Mouse (Mus musculus): ENCODE measurements around the gene Ppp6r1. TPM values are rescaled to one million over a fixed set of nuclear protein-coding genes. Genes with fewer than 3 reads are reported as not detected.
"Not testable (repeated sequence)": the region's sequence is repeated elsewhere in the genome, so short reads cannot be mapped to it uniquely, and the experiment has no call there.

Gene Ppp6r1
- polyA plus RNA-seq, 1 experiment from 2014 or later, result 6.2 TPM

- Histone ChIP-seq H3K4me2 (no peak overlapping the region), H3K36me3 (no peaks in the 10 kb centered on the region), H3K4me3 (no peak overlapping the region), H3K9ac (no peak overlapping the region), H3K4me1 (replicated peaks) (no peaks in the 10 kb centered on the region), H3K9me3 (replicated peaks) (no peaks in the 10 kb centered on the region), H3K27ac (no peak overlapping the region), H3K27me3 (0 out of 2 replicates have a peak, but pooled peaks cover 4% of the 10 kb centered on the region)
- ATAC-seq (replicated peaks; ENCODE audit: insufficient number of reproducible peaks, insufficient read depth, low FRiP score, low read depth), result no peak
- 47% methylated on average over 8 of the region's 8 CpGs for WGBS
Measured at GRCm38 (mm10) chr7:4612386-4612785, 46.4 kb downstream of the Ppp6r1 start.

GRCm38 (mm10) chr7:4611921-4612341, 46.9 kb downstream of the Ppp6r1 start:
- Histone ChIP-seq H3K4me3 (no peak overlapping the region), H3K4me1 (replicated peaks) (no peaks in the 10 kb centered on the region), H3K27me3 (0 out of 2 replicates have a peak, but pooled peaks cover 4% of the 10 kb centered on the region), H3K9me3 (replicated peaks) (no peaks in the 10 kb centered on the region), H3K4me2 (no peak overlapping the region), H3K27ac (no peak overlapping the region), H3K36me3 (no peaks in the 10 kb centered on the region), H3K9ac (no peak overlapping the region)
- WGBS, result 74% methylated on average over 12 of the region's 12 CpGs
- ATAC-seq (replicated peaks; ENCODE audit: insufficient number of reproducible peaks, insufficient read depth, low FRiP score, low read depth), result no peak

- WGBS, result 79% methylated on average over 12 of the region's 12 CpGs
Measured at GRCm38 (mm10) chr7:4611511-4611910, 47.3 kb downstream of the Ppp6r1 start.

GRCm38 (mm10) chr7:4608002-4608401, 50.8 kb downstream of the Ppp6r1 start:
- ATAC-seq (replicated peaks; ENCODE audit: insufficient number of reproducible peaks, insufficient read depth, low FRiP score, low read depth), result no peak
- no peak overlapping the region for H3K27ac ChIP-seq
- H3K4me2 ChIP-seq, result no peak overlapping the region
- no peaks in the 10 kb centered on the region for H3K4me1 ChIP-seq (replicated peaks)
- no peak overlapping the region for H3K9ac ChIP-seq
- 55% methylated on average over 5 of the region's 5 CpGs for WGBS
- no peaks in the 10 kb centered on the region for H3K36me3 ChIP-seq
- H3K9me3 ChIP-seq (replicated peaks), result no peaks in the 10 kb centered on the region
- H3K27me3 ChIP-seq, result 0 out of 2 replicates have a peak, but pooled peaks cover 4% of the 10 kb centered on the region
- H3K4me3 ChIP-seq, result no peak overlapping the region

More at GRCm38 (mm10) chr7:4611511-4611910, 47.3 kb downstream of the Ppp6r1 start:
- H3K4me1 ChIP-seq (replicated peaks), result no peaks in the 10 kb centered on the region
- no peaks in the 10 kb centered on the region for H3K9me3 ChIP-seq (replicated peaks)
- H3K27me3 ChIP-seq, result 0 out of 2 replicates have a peak, but pooled peaks cover 4% of the 10 kb centered on the region
- H3K9ac ChIP-seq, result no peak overlapping the region
- ATAC-seq (replicated peaks; ENCODE audit: insufficient number of reproducible peaks, insufficient read depth, low FRiP score, low read depth), result no peak
- H3K4me2 ChIP-seq, result no peak overlapping the region
- H3K4me3 ChIP-seq, result no peak overlapping the region
- no peaks in the 10 kb centered on the region for H3K36me3 ChIP-seq
- H3K27ac ChIP-seq, result no peak overlapping the region

GRCm38 (mm10) chr7:4603873-4604272, 54.9 kb downstream of the Ppp6r1 start, which contains the start of gene Ptprh:
Gene Ptprh (minus strand): TSS chr7:4604041.
- no peak for ATAC-seq (replicated peaks; ENCODE audit: insufficient number of reproducible peaks, insufficient read depth, low FRiP score, low read depth)
- H3K27ac ChIP-seq, result no peak within 1 kb of the TSS
- H3K27me3 ChIP-seq, result no peaks in the 10 kb centered on the region
- H3K4me1 ChIP-seq (replicated peaks), result no peaks in the 10 kb centered on the region
- 64% methylated on average over 6 of the region's 6 CpGs for WGBS
- H3K9ac ChIP-seq, result no peak within 1 kb of the TSS
- H3K9me3 ChIP-seq (replicated peaks), result no peaks in the 10 kb centered on the region
- H3K4me2 ChIP-seq, result no peak within 1 kb of the TSS
- no peaks in the 10 kb centered on the region for H3K36me3 ChIP-seq
- H3K4me3 ChIP-seq, result no peak within 1 kb of the TSS

- Histone ChIP-seq H3K4me3 (no peak overlapping the region), H3K9me3 (replicated peaks) (no peaks in the 10 kb centered on the region), H3K36me3 (no peaks in the 10 kb centered on the region), H3K4me2 (no peak overlapping the region), H3K9ac (no peak overlapping the region), H3K27ac (no peak overlapping the region), H3K27me3 (no peaks in the 10 kb centered on the region), H3K4me1 (replicated peaks) (no peaks in the 10 kb centered on the region)
- WGBS, result 80% methylated on average over 6 of the region's 6 CpGs
- no peak; the same call in 1 of the 2 replicates for ATAC-seq (replicated peaks; ENCODE audit: insufficient number of reproducible peaks, insufficient read depth, low FRiP score, low read depth)
Measured at GRCm38 (mm10) chr7:4602969-4603368, 55.9 kb downstream of the Ppp6r1 start.

- H3K27me3 ChIP-seq; H3K4me2 ChIP-seq; H3K27ac ChIP-seq; H3K4me1 ChIP-seq (replicated peaks); H3K9ac ChIP-seq; H3K4me3 ChIP-seq; ATAC-seq (replicated peaks; ENCODE audit: insufficient number of reproducible peaks, insufficient read depth, low FRiP score, low read depth); H3K9me3 ChIP-seq (replicated peaks); H3K36me3 ChIP-seq: not testable (repeated sequence)
- 72% methylated on average over 4 of the region's 4 CpGs for WGBS
Measured at GRCm38 (mm10) chr7:4597046-4597445, 61.8 kb downstream of the Ppp6r1 start.

Other genes starting within 250 kb of the Ppp6r1 start
- gene Rdh13, start 213.4 kb downstream of the Ppp6r1 start, polyA plus RNA-seq (2015; fragmentation: Nextera tagmentation; extraction: Ambion mirVana), result 26.1 and 27.9 TPM in 2 replicates
- 4.8 TPM in 2 replicates for gene Eps8l1, start 198.3 kb downstream of the Ppp6r1 start, polyA plus RNA-seq (2015; fragmentation: Nextera tagmentation; extraction: Ambion mirVana)
- 32.5 and 43.7 TPM in 2 replicates for gene Ppp1r12c, start 157.3 kb downstream of the Ppp6r1 start, polyA plus RNA-seq (2015; fragmentation: Nextera tagmentation; extraction: Ambion mirVana)
- 255 and 278 TPM in 2 replicates for gene Tnnt1, start 142.6 kb downstream of the Ppp6r1 start, polyA plus RNA-seq (2015; fragmentation: Nextera tagmentation; extraction: Ambion mirVana)
- gene Tnni3, start 134.8 kb downstream of the Ppp6r1 start, polyA plus RNA-seq (2015; fragmentation: Nextera tagmentation; extraction: Ambion mirVana), result 2,753 and 3,427 TPM in 2 replicates
- 0.96 and 1.2 TPM in 2 replicates for gene Dnaaf3, start 126.6 kb downstream of the Ppp6r1 start, polyA plus RNA-seq (2015; fragmentation: Nextera tagmentation; extraction: Ambion mirVana)
- gene Syt5, start 111.5 kb downstream of the Ppp6r1 start, polyA plus RNA-seq (2015; fragmentation: Nextera tagmentation; extraction: Ambion mirVana), result 1.3 and 2.0 TPM in 2 replicates
- gene Ptprh, start 55.0 kb downstream of the Ppp6r1 start, polyA plus RNA-seq (2015; fragmentation: Nextera tagmentation; extraction: Ambion mirVana), result not detected in 2 replicates
- gene Tmem86b, start 27.6 kb downstream of the Ppp6r1 start, polyA plus RNA-seq (2015; fragmentation: Nextera tagmentation; extraction: Ambion mirVana), result 1.5 and 1.6 TPM in 2 replicates
- 71.7 and 81.2 TPM in 2 replicates for gene Hspbp1, start 26.0 kb upstream of the Ppp6r1 start, polyA plus RNA-seq (2015; fragmentation: Nextera tagmentation; extraction: Ambion mirVana)
- 0.79 TPM in 2 replicates for gene Brsk1, start 31.6 kb upstream of the Ppp6r1 start, polyA plus RNA-seq (2015; fragmentation: Nextera tagmentation; extraction: Ambion mirVana)
- 0.11 TPM in 1 of 2 replicates, not detected in the other for gene Tmem150b, start 66.2 kb upstream of the Ppp6r1 start, polyA plus RNA-seq (2015; fragmentation: Nextera tagmentation; extraction: Ambion mirVana)
- 47.8 and 59.4 TPM in 2 replicates for gene Kmt5c, start 81.1 kb upstream of the Ppp6r1 start, polyA plus RNA-seq (2015; fragmentation: Nextera tagmentation; extraction: Ambion mirVana)
- gene Cox6b2, start 94.1 kb upstream of the Ppp6r1 start, polyA plus RNA-seq (2015; fragmentation: Nextera tagmentation; extraction: Ambion mirVana), result 34.9 and 35.6 TPM in 2 replicates
- not detected in 2 replicates for gene Fam71e2, start 112.3 kb upstream of the Ppp6r1 start, polyA plus RNA-seq (2015; fragmentation: Nextera tagmentation; extraction: Ambion mirVana)
- gene Il11, start 123.8 kb upstream of the Ppp6r1 start, polyA plus RNA-seq (2015; fragmentation: Nextera tagmentation; extraction: Ambion mirVana), result 0.06 TPM in 1 of 2 replicates, not detected in the other
- gene Tmem190, start 123.9 kb upstream of the Ppp6r1 start, polyA plus RNA-seq (2015; fragmentation: Nextera tagmentation; extraction: Ambion mirVana), result 0.25 TPM in 1 of 2 replicates, not detected in the other
- 4.2 and 5.0 TPM in 2 replicates for gene Tmem238, start 130.6 kb upstream of the Ppp6r1 start, polyA plus RNA-seq (2015; fragmentation: Nextera tagmentation; extraction: Ambion mirVana)
- gene Rpl28, start 133.9 kb upstream of the Ppp6r1 start, polyA plus RNA-seq (2015; fragmentation: Nextera tagmentation; extraction: Ambion mirVana), result 197 and 209 TPM in 2 replicates
- gene Ube2s, start 153.6 kb upstream of the Ppp6r1 start, polyA plus RNA-seq (2015; fragmentation: Nextera tagmentation; extraction: Ambion mirVana), result 283 and 347 TPM in 2 replicates
- 0.05 and 0.14 TPM in 2 replicates for gene Shisa7, start 185.7 kb upstream of the Ppp6r1 start, polyA plus RNA-seq (2015; fragmentation: Nextera tagmentation; extraction: Ambion mirVana)
- gene Isoc2b, start 211.2 kb upstream of the Ppp6r1 start, polyA plus RNA-seq (2015; fragmentation: Nextera tagmentation; extraction: Ambion mirVana), result 3.0 and 4.8 TPM in 2 replicates
- 1.3 and 1.6 TPM in 2 replicates for gene Isoc2a, start 218.1 kb upstream of the Ppp6r1 start, polyA plus RNA-seq (2015; fragmentation: Nextera tagmentation; extraction: Ambion mirVana)
- not detected in 2 replicates for gene Gm36210, start 247.5 kb upstream of the Ppp6r1 start, polyA plus RNA-seq (2015; fragmentation: Nextera tagmentation; extraction: Ambion mirVana)